In the genomic region with DNA sequence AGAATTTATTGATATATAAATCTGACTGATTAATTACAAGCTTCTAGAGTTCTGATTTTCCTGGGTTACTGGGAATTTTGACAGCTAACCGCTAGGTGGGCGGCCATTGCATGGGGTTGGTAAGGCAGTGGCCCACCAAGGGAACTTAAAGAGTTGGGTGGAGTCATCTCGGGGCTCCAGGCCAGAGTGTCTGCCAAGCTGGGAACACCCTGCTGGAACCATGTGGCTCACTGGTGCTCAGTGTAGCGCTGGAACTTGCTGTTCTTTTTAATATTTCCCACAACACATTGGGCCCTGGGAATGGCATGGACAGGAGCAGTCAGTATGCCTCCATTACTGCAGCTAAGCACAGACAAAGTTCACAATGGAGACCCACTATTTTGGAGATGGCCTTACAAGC, we compare ENCODE assay signal across 8 mouse cellular contexts.
"Had no signal": no experiment of that assay in that cellular context is flagged by ENCODE, and none has a peak within 500 bp of the region (broad histone marks: within the 10 kb centered on the region; RNA-seq: fewer than 3 reads in every experiment).

No protein-coding gene starts in this region.

- ATAC-seq: lung, postnatal 0 days; midbrain, embryonic 13.5 days had no signal

- DNase-seq: kidney, postnatal 10 days; kidney, postnatal 4 days; lung, adult 2 months; lung, postnatal 36 days; right cerebral cortex, postnatal 14 days; thymus, postnatal 4 days had no signal
